Mouse (Mus musculus) stomach, postnatal 0 days (tissue): ENCODE measurements around the gene Sec11a. TPM values are rescaled to one million over a fixed set of nuclear protein-coding genes. Genes with fewer than 3 reads are reported as not detected.

Experiments used
- ATAC-seq: fragments of 200-750 bp; cut with Nextera tagmentation; 2 replicates; pipeline ENCODE4 v1.8.0; 2017; ENCODE audit not compliant: low FRiP score, low TSS enrichment
- DNase-seq: peaks from one replicate; pipeline ENCODE4 v3.0.0-alpha.2; 2016; ENCODE audit warnings: low spot score
- H3K27ac ChIP-seq: fragments of 300-500 bp; sonication (generic); replicated peaks from 2 replicates; pipeline ENCODE4 v1.5.1; 2014; ENCODE audit warnings: mild to moderate bottlenecking, control low read depth
- H3K27me3 ChIP-seq: fragments of 300-500 bp; sonication (generic); 2 replicates; pipeline ENCODE4 v1.6.1; 2014; ENCODE audit warnings: low read length; ENCODE audit not compliant: control insufficient read depth, insufficient read depth
- H3K36me3 ChIP-seq: fragments of 300-500 bp; sonication (generic); 2 replicates; pipeline ENCODE4 v1.6.1; 2014; ENCODE audit warnings: low read length, mixed read lengths; ENCODE audit not compliant: control insufficient read depth, insufficient read depth
- H3K4me1 ChIP-seq: fragments of 300-500 bp; sonication (generic); replicated peaks from 2 replicates; pipeline ENCODE4 v1.6.1; 2014; ENCODE audit warnings: antibody characterized with exemption; ENCODE audit not compliant: control insufficient read depth, insufficient read depth
- H3K4me2 ChIP-seq: fragments of 300-500 bp; sonication (generic); replicated peaks from 2 replicates; pipeline ENCODE4 v1.6.1; 2014; ENCODE audit warnings: low read depth, mild to moderate bottlenecking, control low read depth, moderate library complexity
- H3K4me3 ChIP-seq: fragments of 300-500 bp; sonication (generic); 2 replicates; pipeline ENCODE4 v1.5.1; 2014; ENCODE audit warnings: low read depth, low read length, control low read depth
- H3K9ac ChIP-seq: fragments of 300-500 bp; sonication (generic); 2 replicates; pipeline ENCODE4 v1.6.1; 2014; ENCODE audit warnings: mild to moderate bottlenecking, low read length, control low read depth, mixed read lengths
- H3K9me3 ChIP-seq: fragments of 300-500 bp; sonication (generic); 2 replicates; pipeline ENCODE4 v1.6.1; 2016; ENCODE audit warnings: low read length; ENCODE audit not compliant: control insufficient read depth
- CTCF ChIP-seq: IDR thresholded peaks from 2 replicates; pipeline ENCODE4 v1.5.1; 2016; ENCODE audit warnings: antibody characterized with exemption, low read depth, mild to moderate bottlenecking, moderate library complexity
- EP300 ChIP-seq: optimal IDR thresholded peaks from 2 replicates; pipeline ENCODE3; 2016; ENCODE audit warnings: antibody characterized with exemption
- WGBS: fragments of 180-500 bp; shearing (Covaris S2); extraction: QIAGEN DNeasy Blood & Tissue Kit; methylation state at CpG from one replicate; pipeline ENCODE4 v1.1.7; 2014; 5-methylcytosine and 5-hydroxymethylcytosine counted together
- polyA plus RNA-seq: library from polyadenylated mRNA; unstranded; fragments of >200 nt; fragmentation: Nextera tagmentation; extraction: Ambion mirVana; gene quantifications from 2 replicates; pipeline ENCODE4 v1.2.1, GENCODE M21; 2015

Sec11a gene
- polyA plus RNA-seq, 1 experiment from 2014 or later: 167 TPM

DNA sequence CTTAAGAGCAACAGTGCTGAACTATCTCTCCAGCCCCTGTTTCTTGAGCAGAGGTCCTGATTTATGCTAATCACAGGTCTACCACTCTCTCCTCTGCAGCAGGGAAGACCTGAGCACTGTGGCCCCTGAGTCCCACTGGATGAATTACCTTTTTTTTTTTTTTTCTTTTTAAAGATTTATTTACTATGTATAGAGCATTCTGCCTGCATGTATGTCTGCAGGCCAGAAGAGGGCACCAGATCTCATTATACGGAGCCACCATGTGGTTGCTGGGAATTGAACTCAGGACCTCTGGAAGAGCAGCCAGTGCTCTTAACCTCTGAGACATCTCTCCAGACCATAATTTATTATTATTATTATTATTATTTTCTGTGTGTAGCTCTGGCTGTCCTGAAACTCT lies 61.9 kb downstream of the Sec11a start:
- TF ChIP-seq CTCF (peak; percentile 69), EP300 (no peak)
- H3K27ac ChIP-seq: no peak overlapping the region
- no peaks in the 10 kb centered on the region for H3K36me3 ChIP-seq
- H3K4me3 ChIP-seq: no peak overlapping the region
- no peaks in the 10 kb centered on the region for H3K27me3 ChIP-seq
- no peaks in the 10 kb centered on the region; the same call in 1 of the 2 replicates for H3K4me1 ChIP-seq
- no peak for DNase-seq
- no peaks in the 10 kb centered on the region for H3K9me3 ChIP-seq
- H3K9ac ChIP-seq: no peak overlapping the region
- ATAC-seq: no peak
- H3K4me2 ChIP-seq: no peak overlapping the region
- 21% methylated on average over 1 of the region's 1 CpGs for WGBS

DNA sequence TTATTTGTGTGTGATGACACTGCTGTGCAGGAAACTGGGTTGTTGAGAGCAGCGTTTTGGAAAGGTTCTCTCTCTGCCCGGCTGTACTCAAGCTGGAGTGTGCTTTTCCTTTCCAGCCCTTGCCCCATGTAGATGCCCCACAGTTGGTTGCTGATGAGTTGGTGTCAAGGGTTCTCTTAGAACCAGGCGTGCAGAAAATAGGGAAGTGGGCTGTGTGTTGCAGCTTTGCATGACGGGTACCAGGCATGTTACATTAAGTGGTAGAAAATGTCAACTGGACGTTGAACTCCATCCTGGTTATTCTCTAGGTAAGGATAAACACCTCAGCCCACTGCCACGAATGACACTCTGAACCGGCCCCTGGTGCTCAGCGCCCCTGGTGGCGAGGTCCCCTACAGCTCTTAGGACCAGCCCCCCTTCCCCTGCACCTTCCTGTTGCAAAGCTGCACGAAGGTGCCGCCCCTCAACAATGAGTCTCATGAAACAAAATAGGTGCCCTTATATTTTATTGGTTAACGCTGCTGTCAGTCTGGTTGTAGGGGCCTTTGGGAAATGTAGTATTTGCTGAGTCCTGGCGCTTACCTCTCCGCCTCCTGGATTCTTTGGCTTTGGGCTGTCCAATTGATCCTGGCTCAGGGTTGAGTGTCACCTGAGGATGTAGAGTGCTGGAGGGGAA lies 64.6 kb downstream of the Sec11a start:
- Histone ChIP-seq H3K9me3 (no peaks in the 10 kb centered on the region), H3K4me1 (no peaks in the 10 kb centered on the region), H3K9ac (no peak overlapping the region), H3K4me3 (no peak overlapping the region), H3K27ac (no peak overlapping the region), H3K4me2 (peak overlapping the region; percentile 44), H3K36me3 (no peaks in the 10 kb centered on the region), H3K27me3 (no peaks in the 10 kb centered on the region)
- DNase-seq: peak; percentile 78
- 15% methylated on average over 14 of the region's 14 CpGs for WGBS
- peak; percentile 86 for ATAC-seq
- no peak for TF ChIP-seq EP300
- TF ChIP-seq CTCF: peak; percentile 73

DNA sequence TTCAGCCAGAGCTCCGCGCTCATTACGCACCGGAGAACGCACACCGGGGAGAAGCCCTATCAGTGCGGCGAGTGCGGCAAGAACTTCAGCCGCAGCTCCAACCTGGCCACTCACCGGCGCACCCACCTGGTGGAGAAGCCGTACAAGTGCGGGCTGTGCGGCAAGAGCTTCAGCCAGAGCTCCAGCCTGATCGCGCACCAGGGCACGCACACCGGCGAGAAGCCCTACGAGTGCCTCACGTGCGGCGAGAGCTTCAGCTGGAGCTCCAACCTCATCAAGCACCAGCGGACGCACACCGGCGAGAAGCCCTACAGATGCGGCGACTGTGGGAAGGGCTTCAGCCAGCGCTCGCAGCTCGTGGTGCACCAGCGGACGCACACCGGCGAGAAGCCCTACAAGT lies 71.9 kb downstream of the Sec11a start:
- peaks cover 12% of the 10 kb centered on the region; the same call in 1 of the 2 replicates for H3K36me3 ChIP-seq
- H3K27ac ChIP-seq: no peak overlapping the region
- no peaks in the 10 kb centered on the region for H3K4me1 ChIP-seq
- H3K4me3 ChIP-seq: no peak overlapping the region
- DNase-seq: no peak
- H3K9ac ChIP-seq: no peak overlapping the region
- WGBS: 65% methylated on average over 37 of the region's 37 CpGs
- H3K4me2 ChIP-seq: no peak overlapping the region
- TF ChIP-seq CTCF (no peak), EP300 (no peak)
- no peak for ATAC-seq
- H3K27me3 ChIP-seq: no peaks in the 10 kb centered on the region
- H3K9me3 ChIP-seq: no peaks in the 10 kb centered on the region

- Histone ChIP-seq H3K27me3 (no peaks in the 10 kb centered on the region), H3K27ac (no peak overlapping the region), H3K9me3 (no peaks in the 10 kb centered on the region), H3K4me2 (no peak overlapping the region), H3K4me3 (no peak overlapping the region), H3K4me1 (no peaks in the 10 kb centered on the region), H3K36me3 (peaks cover 12% of the 10 kb centered on the region; the same call in 1 of the 2 replicates), H3K9ac (no peak overlapping the region)
- TF ChIP-seq EP300 (no peak), CTCF (no peak)
- DNase-seq (no peak), ATAC-seq (no peak)
- WGBS: 98% methylated on average over 2 of the region's 2 CpGs
These were observed 73.9 kb downstream of the Sec11a start for GRCm38 (mm10) chr7:80873631-80874030.

DNA sequence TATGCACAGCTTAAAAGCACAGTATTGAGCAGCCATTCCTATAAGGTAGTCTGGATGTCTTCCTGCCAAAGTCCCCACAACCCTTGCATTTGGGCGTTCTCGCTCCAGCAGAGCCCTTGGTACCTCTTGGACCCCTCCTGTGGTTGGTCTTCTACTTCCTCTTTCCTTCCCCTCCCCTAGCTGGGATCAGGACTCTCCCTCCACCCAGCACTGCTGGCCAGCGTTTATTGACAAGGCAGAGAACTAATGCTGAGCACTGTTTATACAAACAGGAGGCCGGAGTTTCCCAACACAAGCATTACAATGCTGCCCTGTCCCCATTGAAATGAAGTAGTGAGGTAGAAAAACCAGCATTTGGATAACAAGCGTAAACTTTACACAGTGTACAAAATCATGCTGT lies 74.5 kb downstream of the Sec11a start:
- Histone ChIP-seq H3K9me3 (no peaks in the 10 kb centered on the region), H3K9ac (no peak overlapping the region), H3K27ac (no peak overlapping the region), H3K4me3 (no peak overlapping the region), H3K36me3 (peaks cover 12% of the 10 kb centered on the region; the same call in 1 of the 2 replicates), H3K27me3 (no peaks in the 10 kb centered on the region), H3K4me1 (no peaks in the 10 kb centered on the region), H3K4me2 (no peak overlapping the region)
- TF ChIP-seq CTCF: no peak
- no peak for TF ChIP-seq EP300
- no peak for DNase-seq
- ATAC-seq: 0 out of 2 replicates have a peak, but pooled peaks have one; percentile 5
- 87% methylated on average over 5 of the region's 5 CpGs for WGBS

- WGBS: 81% methylated on average over 2 of the region's 2 CpGs
- Histone ChIP-seq H3K27me3 (no peaks in the 10 kb centered on the region), H3K36me3 (peaks cover 2% of the 10 kb centered on the region; the same call in 1 of the 2 replicates), H3K9me3 (no peaks in the 10 kb centered on the region), H3K27ac (no peak overlapping the region), H3K4me1 (no peaks in the 10 kb centered on the region), H3K9ac (no peak overlapping the region), H3K4me3 (no peak overlapping the region), H3K4me2 (no peak overlapping the region)
- DNase-seq (no peak), ATAC-seq (no peak)
- no peak for TF ChIP-seq EP300
- TF ChIP-seq CTCF: no peak
These were observed 78.9 kb downstream of the Sec11a start for GRCm38 (mm10) chr7:80868686-80869085.
